Mouse (Mus musculus): ENCODE measurements around the gene Myg1. TPM values are rescaled to one million over a fixed set of nuclear protein-coding genes. Genes with fewer than 3 reads are reported as not detected.

The Myg1 gene
- 119 and 120 TPM in 2 replicates for polyA plus RNA-seq (2016; fragmentation: Nextera tagmentation; extraction: Ambion mirVana)

DNA sequence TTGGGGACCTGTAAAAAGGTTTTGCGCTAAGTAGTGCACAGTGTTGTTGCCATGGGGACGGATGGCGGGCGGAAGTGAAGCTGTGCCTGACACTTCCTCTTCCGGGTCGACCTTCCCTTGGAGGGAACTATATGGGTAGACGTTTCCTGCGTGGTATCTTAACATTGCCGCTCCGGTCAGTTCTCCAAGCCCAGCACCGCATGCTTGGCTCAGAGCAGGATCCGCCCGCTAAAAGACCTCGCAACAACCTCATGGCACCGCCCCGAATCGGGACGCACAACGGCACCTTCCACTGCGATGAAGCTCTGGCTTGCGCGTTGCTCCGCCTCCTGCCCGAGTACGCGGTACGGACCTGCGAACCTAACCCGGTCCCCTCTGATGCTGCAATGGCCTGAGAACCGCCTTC is at the start of gene Myg1:
TSS of gene Myg1 (plus strand) at position 100 of the 406 bp plus-strand sequence.
- Histone ChIP-seq H3K9me3 (no peaks in the 10 kb centered on the region), H3K27ac (peak within 1 kb of the TSS; percentile 86)

DNA sequence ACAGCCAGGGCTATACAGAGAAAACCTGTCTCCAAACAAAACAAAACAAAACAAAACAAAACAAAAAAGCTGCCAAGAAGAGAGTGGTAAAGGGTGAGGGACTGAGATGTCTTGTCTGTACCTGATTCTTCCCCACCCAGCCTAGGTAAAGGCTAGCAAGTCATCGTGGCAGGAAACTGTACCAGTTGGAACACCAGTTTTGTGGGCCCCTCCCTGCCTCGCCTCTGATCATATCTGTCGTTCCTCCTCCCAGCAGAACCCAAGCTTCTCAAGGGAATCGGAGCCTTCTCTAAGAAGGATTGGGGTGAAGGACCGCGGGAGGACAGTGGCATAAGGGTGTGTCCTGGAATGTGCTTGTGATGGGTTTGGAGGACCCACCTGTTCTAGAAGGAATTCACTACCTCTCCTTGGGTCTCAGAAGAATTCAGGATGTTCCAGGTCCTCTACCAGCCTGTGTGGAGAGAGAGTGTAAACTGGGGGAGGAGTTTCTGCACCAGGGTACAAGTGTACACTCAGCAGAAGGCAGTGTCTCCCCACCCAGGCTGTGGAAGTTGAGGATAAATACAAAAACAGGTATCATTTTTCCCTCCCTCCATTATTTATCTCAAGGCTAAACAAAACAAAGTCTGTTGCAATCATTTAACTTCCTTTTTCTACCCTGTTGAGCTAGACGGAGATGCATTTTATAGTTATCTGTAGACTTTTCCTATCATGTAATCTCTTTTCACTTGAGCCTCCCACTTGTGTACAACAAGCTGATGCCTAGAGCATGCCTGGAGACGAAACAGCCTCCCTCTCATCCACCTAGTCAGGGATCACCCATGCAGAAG is 48.8 kb upstream of the Myg1 start:
- H3K27me3 ChIP-seq (ENCODE audit: insufficient read depth, poor library complexity, severe bottlenecking) = no peaks in the 10 kb centered on the region
- H3K4me3 ChIP-seq = no peak overlapping the region
- H3K36me3 ChIP-seq = peaks cover 26% of the 10 kb centered on the region
- no peaks in the 10 kb centered on the region for H3K9me3 ChIP-seq
- DNase-seq (ENCODE audit: low spot score) = no peak
- H3K4me1 ChIP-seq (replicated peaks) = peaks cover 17% of the 10 kb centered on the region
- WGBS = 88% methylated on average over 8 of the region's 8 CpGs
- no peak overlapping the region for H3K27ac ChIP-seq

More for the DNA sequence above, at the start of gene Myg1:
- Histone ChIP-seq H3K36me3 (peaks cover 82% of the 10 kb centered on the region), H3K4me3 (peak within 1 kb of the TSS; percentile 89), H3K4me1 (replicated peaks) (peaks cover 34% of the 10 kb centered on the region), H3K27me3 (ENCODE audit: insufficient read depth, poor library complexity, severe bottlenecking) (no peaks in the 10 kb centered on the region)
- under 1% methylated on average over 30 of the region's 30 CpGs for WGBS
- peak; percentile 86 for DNase-seq (ENCODE audit: low spot score)

GRCm38 (mm10) chr15:102283648-102284047 is 47.9 kb upstream of the Myg1 start:
- peaks cover 15% of the 10 kb centered on the region for H3K4me1 ChIP-seq (replicated peaks)
- 82% methylated on average over 3 of the region's 3 CpGs for WGBS
- no peak for DNase-seq (ENCODE audit: low spot score)

DNA sequence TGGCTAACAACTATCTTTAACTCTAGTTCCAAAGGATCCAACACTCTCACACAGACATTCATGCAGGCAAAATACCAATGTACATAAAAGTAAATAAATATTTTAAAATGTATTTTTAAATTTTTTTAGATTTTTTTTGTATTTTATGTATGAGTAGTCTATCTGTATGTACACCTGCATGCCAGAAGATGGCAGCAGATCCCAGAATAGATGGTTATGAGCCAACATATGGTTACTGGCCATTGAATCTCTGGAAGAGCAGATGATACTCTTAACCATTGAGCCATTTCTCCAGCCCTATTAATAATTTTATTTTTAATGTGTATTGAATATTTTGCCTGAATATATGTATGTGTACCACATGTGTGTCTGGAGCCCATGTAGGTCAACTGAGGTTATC is 44.1 kb upstream of the Myg1 start:
- peaks cover 5% of the 10 kb centered on the region for H3K36me3 ChIP-seq
- H3K27ac ChIP-seq = no peak overlapping the region
- H3K4me3 ChIP-seq = no peak overlapping the region
- no peaks in the 10 kb centered on the region for H3K9me3 ChIP-seq
- no peaks in the 10 kb centered on the region for H3K4me1 ChIP-seq (replicated peaks)
- no peaks in the 10 kb centered on the region for H3K27me3 ChIP-seq (ENCODE audit: insufficient read depth, poor library complexity, severe bottlenecking)
- DNase-seq (ENCODE audit: low spot score) = peak; percentile 21

More at GRCm38 (mm10) chr15:102283648-102284047, 47.9 kb upstream of the Myg1 start:
- no peaks in the 10 kb centered on the region for H3K9me3 ChIP-seq
- peaks cover 26% of the 10 kb centered on the region for H3K36me3 ChIP-seq
- H3K4me3 ChIP-seq = no peak overlapping the region
- no peaks in the 10 kb centered on the region for H3K27me3 ChIP-seq (ENCODE audit: insufficient read depth, poor library complexity, severe bottlenecking)
- H3K27ac ChIP-seq = no peak overlapping the region

GRCm38 (mm10) chr15:102295633-102296367 is 35.7 kb upstream of the Myg1 start, which contains the start of gene Espl1:
TSS of gene Espl1 (plus strand) at chr15:102296266.
- peak within 1 kb of the TSS; percentile 87 for H3K27ac ChIP-seq
- H3K4me1 ChIP-seq (replicated peaks) = peaks cover 15% of the 10 kb centered on the region
- peaks cover 31% of the 10 kb centered on the region for H3K36me3 ChIP-seq
- peak; percentile 96 for DNase-seq (ENCODE audit: low spot score)
- H3K27me3 ChIP-seq (ENCODE audit: insufficient read depth, poor library complexity, severe bottlenecking) = no peaks in the 10 kb centered on the region
- peak within 1 kb of the TSS; percentile 83 for H3K4me3 ChIP-seq
- WGBS = 8% methylated on average over 25 of the region's 25 CpGs
- no peaks in the 10 kb centered on the region for H3K9me3 ChIP-seq

- H3K36me3 ChIP-seq = peaks cover 37% of the 10 kb centered on the region
- H3K27ac ChIP-seq = peak overlapping the region; percentile 87
- WGBS = 5% methylated on average over 24 of the region's 24 CpGs
These were observed 35.0 kb upstream of the Myg1 start for GRCm38 (mm10) chr15:102296368-102297006.

DNA sequence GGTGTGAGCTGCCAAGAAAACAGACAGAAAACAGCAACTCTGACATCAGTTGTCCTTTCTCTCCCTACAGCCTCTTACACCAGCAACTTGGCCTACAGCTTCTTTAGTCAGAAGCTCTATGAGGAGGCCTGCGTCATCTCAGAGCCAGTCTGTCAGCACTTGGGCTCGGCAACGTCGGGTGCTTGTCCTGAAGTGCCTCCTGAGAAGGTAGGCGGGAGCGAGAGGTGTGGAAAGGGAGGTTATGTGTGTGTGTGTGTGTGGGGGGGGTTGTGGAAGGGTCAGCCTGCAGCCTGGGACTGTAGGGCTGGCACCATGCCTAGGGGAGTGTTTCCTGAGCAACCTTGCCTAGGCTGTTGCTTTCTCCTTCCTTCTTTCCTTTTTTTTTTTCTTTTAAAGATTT is 29.0 kb upstream of the Myg1 start:
- Histone ChIP-seq H3K36me3 (peaks cover 96% of the 10 kb centered on the region), H3K4me1 (replicated peaks) (no peaks in the 10 kb centered on the region), H3K27ac (no peak overlapping the region), H3K9me3 (no peaks in the 10 kb centered on the region), H3K27me3 (ENCODE audit: insufficient read depth, poor library complexity, severe bottlenecking) (no peaks in the 10 kb centered on the region), H3K4me3 (no peak overlapping the region)
- DNase-seq (ENCODE audit: low spot score) = no peak
- 86% methylated on average over 6 of the region's 6 CpGs for WGBS

More at GRCm38 (mm10) chr15:102296368-102297006, 35.0 kb upstream of the Myg1 start:
- H3K4me3 ChIP-seq = peak overlapping the region; percentile 83
- H3K9me3 ChIP-seq = no peaks in the 10 kb centered on the region
- no peaks in the 10 kb centered on the region for H3K27me3 ChIP-seq (ENCODE audit: insufficient read depth, poor library complexity, severe bottlenecking)
- no peak for DNase-seq (ENCODE audit: low spot score)
- peaks cover 15% of the 10 kb centered on the region for H3K4me1 ChIP-seq (replicated peaks)

DNA sequence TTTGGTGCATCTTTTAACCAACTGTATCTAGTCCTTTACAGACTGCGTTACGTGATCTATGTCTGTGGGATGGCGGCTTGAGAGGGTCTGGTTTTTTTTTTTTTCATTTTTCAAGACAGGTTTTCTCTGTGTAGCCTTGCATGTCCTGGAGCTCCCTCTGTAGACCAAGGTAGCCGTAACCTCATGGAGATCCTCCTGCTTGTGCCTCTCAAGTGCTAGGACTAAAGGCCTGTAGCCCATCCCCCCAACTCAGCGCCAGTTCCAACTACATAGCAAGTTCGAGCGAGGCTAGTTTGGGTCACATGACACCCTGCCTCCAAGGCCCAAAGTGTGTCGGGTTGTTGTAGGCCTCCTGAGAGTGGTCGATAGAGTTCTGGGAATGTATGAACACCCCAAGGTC is 22.8 kb upstream of the Myg1 start:
- Histone ChIP-seq H3K4me3 (no peak overlapping the region), H3K27me3 (ENCODE audit: insufficient read depth, poor library complexity, severe bottlenecking) (no peaks in the 10 kb centered on the region), H3K36me3 (peaks cover 96% of the 10 kb centered on the region), H3K27ac (no peak overlapping the region), H3K9me3 (no peaks in the 10 kb centered on the region), H3K4me1 (replicated peaks) (no peaks in the 10 kb centered on the region)
- 89% methylated on average over 9 of the region's 9 CpGs for WGBS
- no peak for DNase-seq (ENCODE audit: low spot score)

- H3K4me1 ChIP-seq (replicated peaks) = no peaks in the 10 kb centered on the region
- no peak overlapping the region for H3K27ac ChIP-seq
- no peak for DNase-seq (ENCODE audit: low spot score)
- H3K27me3 ChIP-seq (ENCODE audit: insufficient read depth, poor library complexity, severe bottlenecking) = no peaks in the 10 kb centered on the region
- 83% methylated on average over 10 of the region's 10 CpGs for WGBS
- no peak overlapping the region for H3K4me3 ChIP-seq
- peaks cover 96% of the 10 kb centered on the region for H3K36me3 ChIP-seq
- H3K9me3 ChIP-seq = no peaks in the 10 kb centered on the region
These were observed 21.2 kb upstream of the Myg1 start for GRCm38 (mm10) chr15:102310074-102310845.

DNA sequence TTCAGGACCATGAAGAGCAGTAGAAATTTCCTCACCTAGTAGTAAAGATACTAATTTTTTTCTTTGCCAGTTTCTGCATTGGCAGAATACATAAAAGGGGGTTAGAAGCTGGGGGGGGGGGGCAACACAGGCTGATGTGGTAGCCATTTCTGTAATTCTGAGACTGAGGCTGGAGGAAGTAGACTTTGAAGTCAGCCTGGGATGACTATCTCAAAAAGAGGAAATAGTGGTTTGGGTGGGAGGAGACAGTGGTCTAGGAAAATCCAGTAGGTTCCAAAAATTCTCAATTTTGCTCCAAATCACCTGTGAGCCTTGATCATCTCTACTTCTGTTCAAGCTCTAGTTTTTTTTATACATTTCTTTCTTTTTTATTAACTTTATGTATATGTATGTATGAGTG is 20.0 kb upstream of the Myg1 start:
- Histone ChIP-seq H3K27me3 (ENCODE audit: insufficient read depth, poor library complexity, severe bottlenecking) (no peaks in the 10 kb centered on the region), H3K36me3 (peaks cover 96% of the 10 kb centered on the region), H3K4me3 (no peak overlapping the region), H3K9me3 (no peaks in the 10 kb centered on the region), H3K4me1 (replicated peaks) (no peaks in the 10 kb centered on the region), H3K27ac (no peak overlapping the region)
- no peak for DNase-seq (ENCODE audit: low spot score)

DNA sequence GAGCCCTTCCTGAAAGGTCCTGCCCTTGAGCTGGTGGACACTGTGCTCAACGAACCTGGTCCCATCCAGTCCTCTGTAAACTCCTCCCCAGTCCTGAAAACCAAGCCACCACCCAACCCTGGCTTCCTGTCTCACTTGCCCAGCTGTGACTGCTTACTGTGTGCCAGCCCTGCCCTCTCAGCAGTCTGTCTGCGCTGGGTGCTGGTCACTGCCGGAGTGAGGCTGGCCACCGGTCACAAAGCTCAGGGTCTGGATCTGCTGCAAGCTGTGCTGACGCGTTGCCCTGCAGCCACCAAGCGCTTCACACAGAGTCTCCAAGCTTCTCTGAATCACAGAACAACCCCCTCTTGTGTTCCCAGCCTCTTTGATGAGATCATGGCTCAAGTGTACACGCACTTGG is 16.2 kb upstream of the Myg1 start:
- 90% methylated on average over 8 of the region's 8 CpGs for WGBS

DNA sequence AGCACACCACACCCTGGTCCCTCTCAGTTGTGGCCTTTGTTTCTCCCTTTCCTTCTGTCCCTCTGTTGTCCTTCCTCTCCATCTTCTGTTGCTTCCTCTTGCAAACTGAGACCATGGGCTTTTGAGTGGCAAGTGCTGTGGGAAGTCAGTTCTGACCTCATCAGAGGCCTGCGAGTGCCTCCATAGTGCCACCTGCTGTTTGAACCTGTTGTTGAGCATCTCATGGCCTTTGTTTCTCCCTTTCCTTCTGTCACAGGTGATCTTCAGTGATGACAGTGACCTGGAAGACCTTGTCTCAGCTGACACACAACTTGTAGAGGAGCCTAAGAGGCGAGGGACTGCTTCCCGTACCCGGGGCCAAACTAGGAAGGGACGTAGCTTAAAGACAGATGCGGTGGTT is 15.2 kb upstream of the Myg1 start:
- H3K4me1 ChIP-seq (replicated peaks) = no peaks in the 10 kb centered on the region
- DNase-seq (ENCODE audit: low spot score) = peak; percentile 43
- no peak overlapping the region for H3K4me3 ChIP-seq
- H3K36me3 ChIP-seq = peaks cover 96% of the 10 kb centered on the region
- no peaks in the 10 kb centered on the region for H3K9me3 ChIP-seq
- WGBS = 92% methylated on average over 6 of the region's 6 CpGs
- no peaks in the 10 kb centered on the region for H3K27me3 ChIP-seq (ENCODE audit: insufficient read depth, poor library complexity, severe bottlenecking)
- no peak overlapping the region for H3K27ac ChIP-seq

More for the DNA sequence above, 16.2 kb upstream of the Myg1 start:
- H3K4me1 ChIP-seq (replicated peaks) = no peaks in the 10 kb centered on the region
- H3K9me3 ChIP-seq = no peaks in the 10 kb centered on the region
- no peaks in the 10 kb centered on the region for H3K27me3 ChIP-seq (ENCODE audit: insufficient read depth, poor library complexity, severe bottlenecking)
- no peak for DNase-seq (ENCODE audit: low spot score)
- H3K27ac ChIP-seq = no peak overlapping the region
- H3K4me3 ChIP-seq = no peak overlapping the region
- H3K36me3 ChIP-seq = peaks cover 94% of the 10 kb centered on the region
